Mouse (Mus musculus): Measurements from ENCODE around the gene Gm45711. TPM values are rescaled to one million over a fixed set of nuclear protein-coding genes. Genes with fewer than 3 reads are reported as not detected.

Gene Gm45711
- total and polyA plus RNA-seq, 3 experiments: not detected

GRCm38 (mm10) chr8:104239418-104239861 is 70.4 kb downstream of the Gm45711 start:
- Histone ChIP-seq H3K79me2 (replicated peaks; ENCODE audit: control insufficient read depth, extremely low read depth, insufficient read depth, poor library complexity, severe bottlenecking) (no peaks in the 10 kb centered on the region), H3K27ac (ENCODE audit: insufficient read depth, low read depth) (no peak overlapping the region), H3K9ac (ENCODE audit: insufficient read depth, low read depth) (no peak overlapping the region), H3K9me3 (replicated peaks; ENCODE audit: low read length) (no peaks in the 10 kb centered on the region), H3K4me2 (ENCODE audit: insufficient read depth, low read depth, poor library complexity, severe bottlenecking) (no peak overlapping the region), H3K27me3 (replicated peaks) (no peaks in the 10 kb centered on the region), H3K4me1 (ENCODE audit: control insufficient read depth in 1 of 2, insufficient read depth in 2 of 2) (no peaks in the 10 kb centered on the region), H3K4me3 (replicated peaks in 1 of 3; ENCODE audit: low read depth in 2 of 3, low read length in 2 of 3, poor library complexity in 1 of 3) (no peak overlapping the region), H3K36me3 (replicated peaks in 1 of 2; ENCODE audit: control insufficient read depth in 1 of 2, insufficient read depth in 1 of 2, low read length in 1 of 2) (peaks cover 61 to 94% of the 10 kb centered on the region in 2 experiments)
- no peak for TF ChIP-seq POLR2AphosphoS2 (IDR thresholded peaks at IDR 0.05; ENCODE audit: low read depth, low read length)
- no peak for TF ChIP-seq GABPA (IDR thresholded peaks at IDR 0.05; ENCODE audit: insufficient replicate concordance, low read depth, low read length)
- no peak for TF ChIP-seq ZNF384 (IDR thresholded peaks at IDR 0.05; ENCODE audit: low read depth, low read length)
- no peak for TF ChIP-seq MAZ (IDR thresholded peaks at IDR 0.05; ENCODE audit: low read depth, low read length)
- no peak for TF ChIP-seq MXI1 (IDR thresholded peaks at IDR 0.05; ENCODE audit: low read depth, low read length)
- no peak for TF ChIP-seq USF2 (conservative IDR thresholded peaks at IDR 0.05; ENCODE audit: low read depth, low read length)
- TF ChIP-seq JUN (IDR thresholded peaks at IDR 0.05; ENCODE audit: insufficient read depth, low read depth, low read length): no peak
- no peak for TF ChIP-seq NELFE (IDR thresholded peaks at IDR 0.05; ENCODE audit: low read depth, low read length)
- TF ChIP-seq E2F4 (IDR thresholded peaks at IDR 0.05; ENCODE audit: insufficient replicate concordance, low read depth, low read length): no peak
- TF ChIP-seq ELF1 (IDR thresholded peaks at IDR 0.05; ENCODE audit: low read depth, low read length): no peak
- no peak for DNase-seq (ENCODE audit: extremely low read depth)
- dilution Hi-C loops (cut with MboI; ENCODE audit: extremely low pct_ligation_motif_present, extremely low pct_unique_long_range_greater_than_20kb, low sequenced_read_pairs) (no loop called here), in situ Hi-C loops (cut with MboI; ENCODE audit: low pct_ligation_motif_present, low pct_unique_long_range_greater_than_20kb, low sequenced_read_pairs) (no loop called here)

- no peaks in the 10 kb centered on the region for H3K27me3 ChIP-seq (replicated peaks)
- no peak overlapping the region for H3K27ac ChIP-seq (ENCODE audit: insufficient read depth, low read depth)
- TF ChIP-seq MEF2A (IDR thresholded peaks at IDR 0.05; ENCODE audit: borderline replicate concordance, low read depth, low read length) (no peak), ELF1 (IDR thresholded peaks at IDR 0.05; ENCODE audit: low read depth, low read length) (no peak), POLR2AphosphoS2 (IDR thresholded peaks at IDR 0.05; ENCODE audit: low read depth, low read length) (no peak), CTCF (conservative IDR thresholded peaks at IDR 0.05 in 1 of 2, IDR thresholded peaks at IDR 0.05 in 1 of 2; ENCODE audit: low read depth in 2 of 2, low read length in 2 of 2) (peak in 1 of 2 experiments; percentile 27; a peak in 1 of 4 replicates), SMC3 (IDR thresholded peaks at IDR 0.05; ENCODE audit: low read depth, low read length) (0 out of 2 replicates have a peak, but pooled peaks have one; percentile 12), UBTF (IDR thresholded peaks at IDR 0.05; ENCODE audit: low read depth, low read length) (no peak)
- DNase-seq (ENCODE audit: extremely low read depth): no peak
- dilution Hi-C loops (cut with MboI; ENCODE audit: extremely low pct_ligation_motif_present, extremely low pct_unique_long_range_greater_than_20kb, low sequenced_read_pairs) (no loop called here), in situ Hi-C loops (cut with MboI; ENCODE audit: low pct_ligation_motif_present, low pct_unique_long_range_greater_than_20kb, low sequenced_read_pairs) (no loop called here)
- H3K4me2 ChIP-seq (ENCODE audit: insufficient read depth, low read depth, poor library complexity, severe bottlenecking): no peak overlapping the region
- H3K9me3 ChIP-seq (replicated peaks; ENCODE audit: low read length): no peaks in the 10 kb centered on the region
- no peak overlapping the region for H3K9ac ChIP-seq (ENCODE audit: insufficient read depth, low read depth)
- H3K36me3 ChIP-seq (replicated peaks in 1 of 2; ENCODE audit: control insufficient read depth in 1 of 2, insufficient read depth in 1 of 2, low read length in 1 of 2): peaks cover 76 to 90% of the 10 kb centered on the region in 2 experiments
- H3K4me3 ChIP-seq (replicated peaks in 1 of 3; ENCODE audit: low read depth in 2 of 3, low read length in 2 of 3, poor library complexity in 1 of 3): no peak overlapping the region
- no peaks in the 10 kb centered on the region for H3K79me2 ChIP-seq (replicated peaks; ENCODE audit: control insufficient read depth, extremely low read depth, insufficient read depth, poor library complexity, severe bottlenecking)
- H3K4me1 ChIP-seq (ENCODE audit: control insufficient read depth in 1 of 2, insufficient read depth in 2 of 2): peaks cover 3 to 11% of the 10 kb centered on the region in 2 experiments; a peak in 2 of 4 replicates
These were observed 75.3 kb downstream of the Gm45711 start for GRCm38 (mm10) chr8:104234573-104234972.
